Mouse (Mus musculus) heart, postnatal 0 days (tissue): ENCODE measurements around the gene Mtmr14.

Experiments used
- CTCF ChIP-seq: IDR thresholded peaks from 2 replicates; pipeline ENCODE4 v1.5.1; 2016; ENCODE audit warnings: antibody characterized with exemption, control low read depth, low read depth
- EP300 ChIP-seq: IDR thresholded peaks from 2 replicates; pipeline ENCODE4 v1.6.1; 2016; ENCODE audit warnings: antibody characterized with exemption, low read depth

DNA sequence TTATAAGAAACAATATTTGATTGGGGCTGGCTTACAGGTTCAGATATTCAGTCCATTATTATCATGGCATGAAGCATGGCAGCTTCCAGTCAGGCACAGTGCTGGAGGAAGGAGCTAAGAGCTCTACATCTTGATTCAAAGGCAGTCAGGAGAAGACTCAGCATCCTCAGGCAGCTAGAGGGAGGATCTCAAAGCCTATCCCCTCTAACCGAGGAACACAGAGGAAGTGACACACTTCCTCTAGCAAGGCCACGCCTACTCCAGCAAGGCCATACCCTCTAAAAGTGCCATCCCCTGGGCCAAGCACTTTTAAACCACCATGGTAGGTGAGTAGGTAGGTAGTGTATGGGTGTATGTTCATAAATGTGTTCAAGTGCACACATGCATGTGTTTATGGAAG, 92.9 kb downstream of the Mtmr14 start:
- TF ChIP-seq EP300 (no peak), CTCF (no peak)
